Mouse (Mus musculus): Measurements from ENCODE around the gene Hes3.

The Hes3 gene

GRCm38 (mm10) chr4:152263512-152264176, 27.8 kb downstream of the Hes3 start:
- no peak for DNase-seq (ENCODE audit: extremely low read depth, insufficient read length, low spot score)

- no peak for DNase-seq (ENCODE audit: extremely low read depth, insufficient read length, low spot score)
Observed at GRCm38 (mm10) chr4:152263089-152263488, 28.4 kb downstream of the Hes3 start.

- no peak for DNase-seq (ENCODE audit: extremely low read depth, insufficient read length, low spot score)
Observed at GRCm38 (mm10) chr4:152262187-152262586, 29.3 kb downstream of the Hes3 start.

DNA sequence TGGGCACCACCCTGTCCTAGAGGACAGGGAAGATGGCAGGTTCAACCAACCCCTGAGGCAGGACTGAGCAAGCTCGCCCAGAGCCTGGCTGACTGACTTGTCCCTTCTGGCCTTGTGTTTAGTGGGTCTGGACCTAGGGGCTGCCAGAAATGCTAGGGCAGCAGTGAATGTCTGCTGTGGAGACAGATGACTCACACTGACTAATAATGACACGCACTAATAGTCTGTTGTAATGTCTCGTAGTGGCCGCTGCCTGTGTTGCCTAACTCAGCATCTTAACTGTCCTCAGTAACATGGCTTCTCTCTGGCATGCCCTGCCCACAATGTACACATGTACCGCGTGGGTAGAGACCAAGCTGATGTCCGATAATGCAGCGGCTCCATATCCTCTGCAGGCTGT, 31.0 kb downstream of the Hes3 start:
- peak; percentile 65 for DNase-seq (ENCODE audit: extremely low read depth, insufficient read length, low spot score)

DNA sequence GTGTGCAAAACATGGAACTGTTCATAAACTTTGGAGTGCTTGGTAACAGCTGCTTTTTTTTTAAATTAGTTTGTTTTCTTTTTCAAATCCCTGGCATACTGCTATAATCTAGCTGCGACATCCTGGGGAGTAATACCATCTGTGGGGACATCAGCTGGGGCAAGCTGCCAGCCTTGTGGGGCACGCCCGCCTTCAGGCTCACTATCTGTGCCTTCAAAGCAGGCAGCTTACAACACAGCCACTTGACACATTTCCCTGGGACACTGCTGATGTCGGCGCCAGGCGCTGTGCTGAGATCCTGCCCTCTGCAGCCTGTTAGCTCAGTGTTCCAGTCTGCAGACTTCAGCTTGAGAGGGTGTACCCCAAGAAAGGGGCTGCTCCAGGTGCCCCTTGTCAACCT, 34.4 kb downstream of the Hes3 start:
- DNase-seq (ENCODE audit: extremely low read depth, insufficient read length, low spot score) = peak; percentile 66

GRCm38 (mm10) chr4:152253183-152253759, 38.2 kb downstream of the Hes3 start:
- no peak for DNase-seq (ENCODE audit: extremely low read depth, insufficient read length, low spot score)

GRCm38 (mm10) chr4:152250615-152251014, 40.8 kb downstream of the Hes3 start:
- no peak for DNase-seq (ENCODE audit: extremely low read depth, insufficient read length, low spot score)

GRCm38 (mm10) chr4:152247195-152247594, 44.3 kb downstream of the Hes3 start:
- DNase-seq (ENCODE audit: extremely low read depth, insufficient read length, low spot score) = no peak

- DNase-seq (ENCODE audit: extremely low read depth, insufficient read length, low spot score) = no peak
Observed at GRCm38 (mm10) chr4:152246011-152246410, 45.5 kb downstream of the Hes3 start.

GRCm38 (mm10) chr4:152244545-152245522, 46.6 kb downstream of the Hes3 start:
- DNase-seq (ENCODE audit: extremely low read depth, insufficient read length, low spot score) = no peak

DNA sequence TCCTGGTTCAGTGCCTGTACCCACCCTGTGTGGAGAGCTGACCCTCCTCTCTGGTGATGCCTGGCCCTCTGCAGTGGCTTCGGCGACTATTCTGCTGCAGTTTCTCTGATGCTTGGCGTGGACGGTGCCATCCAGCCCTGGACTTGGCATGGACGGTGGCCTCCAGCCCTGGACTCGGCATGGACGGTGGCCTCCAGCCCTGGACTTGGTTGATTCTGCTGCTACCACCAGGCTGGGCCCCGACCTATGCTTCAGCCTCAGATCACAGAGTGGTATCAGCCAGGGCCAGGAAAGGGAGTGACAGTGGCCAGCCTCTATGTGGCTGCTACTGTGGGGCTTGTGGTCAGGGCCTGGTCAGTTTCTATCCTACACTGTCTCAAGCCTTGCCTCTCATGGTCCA, 47.5 kb downstream of the Hes3 start:
- no peak for DNase-seq (ENCODE audit: extremely low read depth, insufficient read length, low spot score)

DNA sequence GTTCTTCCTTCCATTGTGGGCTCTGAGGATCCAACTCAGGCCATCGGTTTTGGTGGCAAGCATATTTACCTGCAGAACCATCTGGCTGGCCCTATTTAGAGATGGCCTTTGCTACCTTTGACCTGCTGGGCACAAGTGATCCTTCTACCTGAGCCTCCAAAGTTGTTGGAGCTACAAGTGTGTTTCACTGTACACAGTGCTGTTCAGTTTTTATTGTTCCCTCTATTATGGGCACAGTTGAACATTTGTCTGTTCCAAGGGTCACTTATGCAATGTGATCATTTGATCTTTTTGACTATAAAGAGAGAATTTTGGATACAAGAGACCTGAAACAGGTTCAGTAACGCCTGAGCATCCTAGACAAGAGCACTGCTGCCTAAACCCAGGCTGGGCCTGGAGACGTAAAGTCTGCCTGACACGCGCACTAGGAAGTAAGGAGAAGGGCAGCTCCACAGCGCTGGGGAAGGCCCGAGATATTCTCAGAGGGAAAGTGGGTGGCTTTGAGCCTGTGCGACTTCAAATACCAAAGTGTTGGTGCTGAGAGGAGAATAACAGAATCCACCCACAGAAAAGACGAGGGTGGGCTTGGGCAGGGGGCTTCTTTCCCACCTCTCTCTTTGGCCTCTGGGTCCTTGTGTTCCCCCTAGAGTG, 48.1 kb downstream of the Hes3 start:
- DNase-seq (ENCODE audit: extremely low read depth, insufficient read length, low spot score) = no peak

DNA sequence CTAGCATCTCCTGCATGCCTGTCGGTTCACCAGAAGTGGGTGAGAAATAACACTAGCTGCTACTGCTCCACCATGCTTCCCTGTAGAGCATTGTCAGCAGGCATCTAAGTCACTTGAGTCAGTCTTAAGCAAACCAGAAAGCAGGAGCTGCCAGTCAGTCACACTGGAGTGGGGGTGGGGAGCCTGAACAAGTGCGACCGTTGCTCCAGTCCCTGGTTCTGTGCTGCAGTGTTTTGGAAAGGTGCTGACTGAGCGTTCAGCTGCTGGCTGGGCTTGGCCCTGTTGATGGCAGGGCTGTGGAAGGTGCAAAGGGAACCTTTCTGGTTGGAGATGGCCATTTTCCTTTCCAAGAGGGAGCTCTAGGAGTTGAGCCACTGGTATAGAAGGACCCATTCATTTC, 51.5 kb downstream of the Hes3 start:
- no peak for DNase-seq (ENCODE audit: extremely low read depth, insufficient read length, low spot score)

All from 3134 (cell line).